Mouse (Mus musculus) heart, embryonic 16.5 days (tissue): ENCODE measurements around the gene Alyref2. TPM values are rescaled to one million over a fixed set of nuclear protein-coding genes. Genes with fewer than 3 reads are reported as not detected.
A peak's percentile ranks its signal among the peaks of the same experiment; 100 is the strongest.

Experiments
- ATAC-seq: fragments of 200-750 bp; cut with Nextera tagmentation; replicated peaks from 2 replicates; pipeline ENCODE4 v1.8.0; 2017; ENCODE audit warnings: moderate number of reproducible peaks; ENCODE audit not compliant: insufficient read depth, low FRiP score; ENCODE audit errors: extremely low read depth
- H3K27ac ChIP-seq: fragments of 300-500 bp; sonication (generic); 2 replicates; pipeline ENCODE4 v1.5.1; 2014; ENCODE audit warnings: mild to moderate bottlenecking, low read length, control low read depth, moderate library complexity
- H3K27me3 ChIP-seq: fragments of 300-500 bp; sonication (generic); 2 replicates; pipeline ENCODE4 v1.6.1; 2014; ENCODE audit warnings: low read length, mixed read lengths; ENCODE audit not compliant: control insufficient read depth, insufficient read depth
- H3K36me3 ChIP-seq: fragments of 300-500 bp; sonication (generic); 2 replicates; pipeline ENCODE4 v1.6.1; 2014; ENCODE audit not compliant: control insufficient read depth, insufficient read depth
- H3K4me1 ChIP-seq: fragments of 300-500 bp; sonication (generic); 2 replicates; pipeline ENCODE4 v1.6.1; 2014; ENCODE audit warnings: low read length, mixed read lengths; ENCODE audit not compliant: control insufficient read depth, insufficient read depth
- H3K4me2 ChIP-seq: fragments of 300-500 bp; sonication (generic); 2 replicates; pipeline ENCODE4 v1.6.1; 2014; ENCODE audit warnings: low read depth, mild to moderate bottlenecking, control low read depth, low read length
- H3K4me3 ChIP-seq: fragments of 300-500 bp; sonication (generic); 2 replicates; pipeline ENCODE4 v1.5.1; 2014; ENCODE audit warnings: mild to moderate bottlenecking, control low read depth, low read length
- H3K9ac ChIP-seq: fragments of 300-500 bp; sonication (generic); 2 replicates; pipeline ENCODE4 v1.6.1; 2014; ENCODE audit warnings: low read length, control low read depth
- H3K9me3 ChIP-seq: fragments of 300-500 bp; sonication (generic); replicated peaks from 2 replicates; pipeline ENCODE4 v1.6.1; 2016; ENCODE audit warnings: low read length; ENCODE audit not compliant: control insufficient read depth
- WGBS: fragments of 180-500 bp; shearing (Covaris S2); extraction: QIAGEN DNeasy Blood & Tissue Kit; methylation state at CpG from one replicate; pipeline ENCODE4 v1.1.7; 2014; 5-methylcytosine and 5-hydroxymethylcytosine counted together
- polyA plus RNA-seq: library from polyadenylated mRNA; unstranded; fragments of >200 nt; fragmentation: Nextera tagmentation; extraction: Ambion mirVana; gene quantifications from 2 replicates; pipeline ENCODE4 v1.2.1, GENCODE M21; 2015

Alyref2 gene
- polyA plus RNA-seq, 1 experiment from 2014 or later = 17.2 TPM

DNA sequence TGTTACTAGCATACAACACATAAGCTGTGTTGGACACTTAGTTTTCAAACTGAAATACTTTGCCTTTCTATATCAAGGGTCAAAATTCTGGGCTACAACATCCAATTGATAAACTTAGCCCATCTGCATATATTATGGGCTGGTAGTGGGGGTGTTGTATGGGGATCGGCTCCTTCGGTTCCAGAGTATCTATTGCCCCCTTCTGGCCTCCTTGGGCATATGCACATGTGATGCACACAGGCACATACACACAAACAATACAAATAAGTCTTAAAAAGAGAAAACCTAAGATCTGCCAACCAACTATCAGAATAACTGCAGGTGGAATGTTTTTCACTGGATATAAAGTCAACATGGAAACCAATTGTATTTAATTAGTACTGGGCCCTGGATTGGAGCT is 10.0 kb downstream of the Alyref2 start:
- no peaks in the 10 kb centered on the region for H3K9me3 ChIP-seq
- H3K27ac ChIP-seq = no peak overlapping the region
- H3K27me3 ChIP-seq = no peaks in the 10 kb centered on the region
- no peaks in the 10 kb centered on the region for H3K36me3 ChIP-seq
- H3K4me2 ChIP-seq = no peak overlapping the region
- 91% methylated on average over 2 of the region's 2 CpGs for WGBS
- H3K4me1 ChIP-seq = no peaks in the 10 kb centered on the region
- H3K4me3 ChIP-seq = no peak overlapping the region
- no peak overlapping the region for H3K9ac ChIP-seq
- ATAC-seq = no peak

GRCm38 (mm10) chr1:171513760-171514159 is 10.5 kb downstream of the Alyref2 start:
- H3K4me3 ChIP-seq = no peak overlapping the region
- H3K9ac ChIP-seq = no peak overlapping the region
- H3K27me3 ChIP-seq = no peaks in the 10 kb centered on the region
- 85% methylated on average over 1 of the region's 1 CpGs for WGBS
- H3K27ac ChIP-seq = no peak overlapping the region
- no peaks in the 10 kb centered on the region for H3K36me3 ChIP-seq
- no peaks in the 10 kb centered on the region for H3K9me3 ChIP-seq
- no peak overlapping the region for H3K4me2 ChIP-seq
- ATAC-seq = no peak
- H3K4me1 ChIP-seq = no peaks in the 10 kb centered on the region

- Histone ChIP-seq H3K9ac (no peak overlapping the region), H3K27me3 (no peaks in the 10 kb centered on the region), H3K36me3 (no peaks in the 10 kb centered on the region), H3K4me2 (no peak overlapping the region), H3K27ac (no peak overlapping the region), H3K4me1 (no peaks in the 10 kb centered on the region), H3K9me3 (no peaks in the 10 kb centered on the region), H3K4me3 (no peak overlapping the region)
- no peak for ATAC-seq
- WGBS = 10% methylated on average over 1 of the region's 1 CpGs
Measured at GRCm38 (mm10) chr1:171515039-171515438, 11.8 kb downstream of the Alyref2 start.

DNA sequence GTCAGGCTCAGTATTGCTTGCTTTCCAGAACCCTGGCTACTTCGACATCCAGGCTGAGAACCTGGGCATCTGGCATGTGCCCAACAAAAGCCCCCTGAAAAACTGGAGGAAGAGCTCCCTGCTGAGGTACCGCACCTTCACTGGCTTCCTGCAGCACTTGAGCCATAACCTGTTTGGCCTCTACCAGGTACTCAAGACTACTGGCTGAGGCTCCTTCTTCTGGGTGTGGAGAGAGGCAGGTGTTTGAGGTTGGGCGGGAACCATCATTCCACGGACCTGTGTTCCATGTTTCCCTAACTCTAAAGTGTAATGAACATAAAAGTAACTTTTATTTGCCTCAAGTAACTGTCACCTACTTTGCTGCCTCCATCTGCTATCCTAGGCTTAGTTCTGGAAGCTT is 12.3 kb downstream of the Alyref2 start:
- ATAC-seq = no peak
- no peak overlapping the region for H3K9ac ChIP-seq
- H3K27ac ChIP-seq = no peak overlapping the region
- WGBS = 83% methylated on average over 4 of the region's 4 CpGs
- no peaks in the 10 kb centered on the region for H3K36me3 ChIP-seq
- H3K27me3 ChIP-seq = no peaks in the 10 kb centered on the region
- no peak overlapping the region for H3K4me2 ChIP-seq
- H3K9me3 ChIP-seq = no peaks in the 10 kb centered on the region
- no peaks in the 10 kb centered on the region for H3K4me1 ChIP-seq
- H3K4me3 ChIP-seq = no peak overlapping the region

DNA sequence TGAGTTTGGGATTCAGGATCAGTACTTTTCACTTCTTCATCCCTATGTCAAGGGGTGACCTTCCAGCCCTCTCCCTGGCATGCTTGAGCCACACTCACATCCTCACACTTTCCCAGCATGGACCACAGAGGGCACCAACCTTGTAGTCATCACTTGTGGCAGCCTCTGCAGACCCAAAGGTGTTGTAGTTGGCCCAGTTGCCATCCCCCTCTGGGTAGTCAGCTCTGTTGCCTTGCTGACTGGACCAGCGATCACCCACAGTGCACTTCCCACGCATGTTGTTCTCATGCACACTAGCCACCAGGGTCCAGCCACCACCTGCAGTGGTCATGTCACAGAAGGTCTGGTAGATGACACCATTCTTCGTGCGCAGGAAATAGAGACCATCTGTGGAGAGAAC is 28.1 kb downstream of the Alyref2 start:
- H3K4me2 ChIP-seq = no peak overlapping the region
- H3K4me1 ChIP-seq = no peaks in the 10 kb centered on the region
- no peak overlapping the region for H3K4me3 ChIP-seq
- no peaks in the 10 kb centered on the region for H3K36me3 ChIP-seq
- H3K9ac ChIP-seq = no peak overlapping the region
- H3K27ac ChIP-seq = no peak overlapping the region
- ATAC-seq = no peak
- H3K27me3 ChIP-seq = no peaks in the 10 kb centered on the region
- no peaks in the 10 kb centered on the region for H3K9me3 ChIP-seq
- WGBS = 91% methylated on average over 4 of the region's 4 CpGs

- Histone ChIP-seq H3K36me3 (no peaks in the 10 kb centered on the region), H3K27ac (no peak overlapping the region), H3K4me3 (no peak overlapping the region), H3K4me1 (no peaks in the 10 kb centered on the region), H3K27me3 (no peaks in the 10 kb centered on the region), H3K4me2 (no peak overlapping the region), H3K9me3 (no peaks in the 10 kb centered on the region), H3K9ac (no peak overlapping the region)
- 62% methylated on average over 2 of the region's 2 CpGs for WGBS
- no peak for ATAC-seq
Measured at GRCm38 (mm10) chr1:171532830-171533229, 29.6 kb downstream of the Alyref2 start.

GRCm38 (mm10) chr1:171534557-171534956 is 31.3 kb downstream of the Alyref2 start:
- Histone ChIP-seq H3K9ac (no peak overlapping the region), H3K9me3 (peaks cover 2% of the 10 kb centered on the region; the same call in 1 of the 2 replicates), H3K4me3 (no peak overlapping the region), H3K36me3 (no peaks in the 10 kb centered on the region), H3K4me1 (no peaks in the 10 kb centered on the region), H3K27me3 (no peaks in the 10 kb centered on the region), H3K4me2 (no peak overlapping the region), H3K27ac (no peak overlapping the region)
- no peak for ATAC-seq

- H3K4me1 ChIP-seq = no peaks in the 10 kb centered on the region
- H3K27me3 ChIP-seq = no peaks in the 10 kb centered on the region
- no peaks in the 10 kb centered on the region for H3K36me3 ChIP-seq
- peaks cover 6% of the 10 kb centered on the region; the same call in 1 of the 2 replicates for H3K9me3 ChIP-seq
- H3K4me2 ChIP-seq = no peak within 1 kb of the TSS
- no peak within 1 kb of the TSS for H3K4me3 ChIP-seq
- H3K27ac ChIP-seq = no peak within 1 kb of the TSS
- 96% methylated on average over 1 of the region's 1 CpGs for WGBS
- no peak for ATAC-seq
- H3K9ac ChIP-seq = no peak within 1 kb of the TSS
Measured at GRCm38 (mm10) chr1:171535194-171535593, 31.9 kb downstream of the Alyref2 start, which contains the start of gene Itln1. TSS of gene Itln1 (minus strand) at chr1:171535294.

- no peak for ATAC-seq
- 71% methylated on average over 1 of the region's 1 CpGs for WGBS
- peaks cover 6% of the 10 kb centered on the region; the same call in 1 of the 2 replicates for H3K9me3 ChIP-seq
Measured at GRCm38 (mm10) chr1:171540694-171541093, 37.4 kb downstream of the Alyref2 start.

DNA sequence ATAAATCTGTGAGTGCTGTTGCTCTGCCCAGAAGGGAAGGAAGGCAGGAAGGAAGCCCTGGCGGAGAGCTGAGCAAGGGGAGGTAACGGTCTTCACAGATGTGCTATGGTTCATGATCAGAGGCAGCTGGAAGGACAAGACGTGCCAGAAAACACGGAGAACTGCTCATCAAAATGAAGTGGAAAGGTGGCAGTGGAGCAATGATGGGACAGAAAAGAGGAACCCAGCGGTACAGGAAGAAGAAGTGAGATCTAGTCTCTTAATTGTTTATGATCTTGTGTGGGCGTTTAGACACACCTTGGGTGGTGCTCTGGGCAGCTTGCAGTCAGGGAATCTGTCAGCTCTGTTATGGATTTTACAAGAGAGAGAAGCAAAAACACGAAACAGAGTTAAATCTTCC is 48.0 kb downstream of the Alyref2 start:
- H3K9ac ChIP-seq = no peak overlapping the region
- no peaks in the 10 kb centered on the region for H3K36me3 ChIP-seq
- peak overlapping the region; percentile 19; the same call in 1 of the 2 replicates for H3K27ac ChIP-seq
- peaks cover 4% of the 10 kb centered on the region for H3K9me3 ChIP-seq
- H3K27me3 ChIP-seq = no peaks in the 10 kb centered on the region
- ATAC-seq = no peak
- 66% methylated on average over 7 of the region's 7 CpGs for WGBS
- peaks cover 11% of the 10 kb centered on the region for H3K4me1 ChIP-seq
- H3K4me3 ChIP-seq = no peak overlapping the region
- H3K4me2 ChIP-seq = no peak overlapping the region

More at GRCm38 (mm10) chr1:171540694-171541093, 37.4 kb downstream of the Alyref2 start:
- Histone ChIP-seq H3K4me3 (no peak overlapping the region), H3K27me3 (no peaks in the 10 kb centered on the region), H3K27ac (no peak overlapping the region), H3K4me1 (no peaks in the 10 kb centered on the region), H3K4me2 (no peak overlapping the region), H3K9ac (no peak overlapping the region), H3K36me3 (no peaks in the 10 kb centered on the region)
